Mouse (Mus musculus) heart, postnatal 10 days (tissue): ENCODE measurements around the gene Radil. TPM values are rescaled to one million over a fixed set of nuclear protein-coding genes. Genes with fewer than 3 reads are reported as not detected.

Source experiments
- DNase-seq, 2 experiments: peaks; one replicate each; pipeline ENCODE4 v3.0.0; 2021
- intact Hi-C: fragments of 180-260 bp; cut with DNase I; formaldehyde crosslinking; loops from one replicate; pipeline ENCODE4 v1.15.1; 2025
- total RNA-seq, 2 experiments: library from RNA; stranded (reverse); gene quantifications; 2 replicates each; pipeline ENCODE4 v1.2.3; 2021

Gene Radil
- total RNA-seq, 2 experiments from 2014 or later: 2.8 to 3.4 TPM

- DNase-seq: no peak
- intact Hi-C loops: no loop called here
Measured at GRCm38 (mm10) chr5:142546344-142546743, 4.6 kb downstream of the Radil start.

- intact Hi-C loops: no loop called here
Measured at GRCm38 (mm10) chr5:142545014-142545795, 5.7 kb downstream of the Radil start.

DNA sequence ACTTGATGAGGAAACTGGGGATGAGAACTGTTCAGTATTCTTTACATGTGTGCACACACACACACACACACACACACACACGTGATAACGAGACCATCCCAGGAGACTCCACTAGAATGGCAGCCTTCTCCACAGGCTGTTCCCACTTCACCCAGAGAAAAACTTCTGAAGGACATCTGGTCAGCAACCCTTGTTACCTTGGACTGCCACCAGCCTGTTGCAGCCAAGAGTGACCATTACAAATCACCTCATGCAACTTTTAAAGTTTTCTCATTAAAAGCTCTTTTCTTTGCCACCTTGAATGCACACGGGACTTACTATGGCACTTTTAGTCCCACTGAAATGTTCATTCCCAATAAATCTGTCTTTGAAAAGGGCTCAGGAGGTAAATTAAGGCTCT, 13.6 kb downstream of the Radil start:
- intact Hi-C loops: no loop called here

More at GRCm38 (mm10) chr5:142545014-142545795, 5.7 kb downstream of the Radil start:
- DNase-seq: no peak

GRCm38 (mm10) chr5:142535388-142535787, 15.5 kb downstream of the Radil start:
- DNase-seq: no peak
- intact Hi-C loops: no loop called here

More for the DNA sequence above, 13.6 kb downstream of the Radil start:
- DNase-seq: no peak

DNA sequence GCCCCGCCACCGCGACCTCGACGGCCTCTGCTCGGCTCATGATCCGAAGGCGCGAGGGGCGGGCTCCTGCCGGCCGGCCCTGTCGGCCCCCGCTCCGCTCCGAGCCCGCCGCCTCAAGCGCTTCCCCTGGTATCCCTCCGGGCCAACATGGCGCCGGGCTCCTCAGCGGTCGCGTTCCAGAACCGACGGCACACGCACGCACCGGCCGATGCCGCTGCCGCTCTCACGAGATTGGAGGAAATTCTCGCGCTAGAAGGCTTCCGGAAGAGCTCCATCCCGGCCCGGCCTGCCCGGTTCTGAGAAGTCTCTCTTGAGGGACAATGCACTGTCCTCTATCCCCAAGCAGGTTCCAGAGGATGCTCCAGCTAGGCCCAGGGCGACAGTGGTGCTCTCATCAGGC, 21.0 kb downstream of the Radil start, which contains the start of gene Papolb:
TSS of gene Papolb (minus strand) at position 162 of the 400 bp plus-strand sequence.
- intact Hi-C loops: no loop called here
- DNase-seq: no peak

- DNase-seq: no peak
- intact Hi-C loops: no loop called here
Measured at GRCm38 (mm10) chr5:142524711-142525464, 26.0 kb downstream of the Radil start.

DNA sequence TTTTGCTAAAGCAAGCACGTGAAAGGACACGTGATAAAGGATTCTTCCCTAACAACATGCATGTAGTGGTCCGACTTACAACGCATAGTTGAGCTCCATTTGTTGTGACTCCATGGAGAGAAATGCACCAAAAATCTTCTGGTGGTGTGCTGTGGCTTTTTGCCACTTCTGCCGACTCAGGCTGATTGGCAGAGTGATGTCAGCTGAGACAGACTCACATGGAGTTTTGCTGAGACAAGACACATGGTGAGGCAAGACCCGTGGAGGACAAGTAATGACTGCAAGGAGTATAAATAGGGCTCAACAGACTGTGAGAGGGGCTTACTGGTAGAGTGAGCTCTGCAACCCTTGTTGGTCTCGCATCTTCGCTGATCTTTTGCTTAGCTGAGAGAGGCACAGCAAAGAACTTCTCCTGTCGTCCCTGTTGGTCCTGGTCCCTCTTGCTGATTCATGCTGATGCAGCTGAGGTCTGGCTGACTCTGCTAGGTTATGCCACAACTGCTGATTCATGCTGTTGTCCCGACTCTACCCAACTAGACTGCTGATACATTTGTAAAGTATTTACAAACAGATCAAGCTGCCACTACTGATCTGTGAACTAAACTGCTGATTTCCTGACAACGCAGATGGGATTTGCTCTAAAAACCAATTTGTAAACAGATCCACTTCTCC, 29.6 kb downstream of the Radil start:
- DNase-seq: no peak
- intact Hi-C loops: no loop called here

DNA sequence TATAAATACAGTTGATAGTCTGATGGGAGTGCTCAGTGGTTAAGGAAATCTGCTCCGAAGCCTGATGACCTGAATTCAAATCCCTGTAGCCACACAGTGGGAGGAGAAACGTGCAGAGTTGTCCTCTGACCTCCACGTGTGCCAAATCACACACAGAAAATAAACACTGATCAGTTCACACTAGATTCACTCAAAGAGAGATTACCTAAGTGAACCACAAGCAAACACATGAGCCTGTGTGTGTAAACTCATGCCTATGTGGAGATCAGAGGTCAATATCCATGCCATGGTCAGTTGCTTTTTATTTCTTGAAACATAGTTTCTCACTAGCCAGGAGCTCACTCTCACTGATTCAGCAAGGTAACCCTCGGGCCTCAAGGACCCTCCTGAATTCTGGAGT, 30.5 kb downstream of the Radil start:
- DNase-seq: no peak
- intact Hi-C loops: no loop called here

GRCm38 (mm10) chr5:142518973-142519372, 31.9 kb downstream of the Radil start:
- DNase-seq: peak in 1 of 2 experiments; percentile 23
- intact Hi-C loops: no loop called here

GRCm38 (mm10) chr5:142512112-142512511, 38.8 kb downstream of the Radil start:
- no peak for DNase-seq
- intact Hi-C loops: no loop called here

DNA sequence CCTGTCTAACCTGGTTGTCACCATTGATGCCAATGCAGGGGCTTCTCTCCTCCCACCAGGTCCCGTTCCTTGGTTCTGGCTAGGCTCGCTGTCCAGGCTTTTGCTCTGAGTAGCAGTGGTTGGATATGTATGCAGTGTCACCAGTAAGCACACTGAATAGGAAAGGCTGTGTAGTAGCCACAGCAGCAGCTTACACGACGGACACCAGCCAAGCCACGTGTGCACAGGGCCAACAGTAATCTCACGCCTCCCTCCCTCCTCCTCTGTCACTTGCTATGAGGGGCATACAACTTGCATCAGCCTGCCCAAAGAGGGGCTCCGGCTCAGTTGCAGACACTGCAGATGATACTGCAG, 40.9 kb downstream of the Radil start:
- intact Hi-C loops: no loop called here
- peak; percentile 23 to 36 for DNase-seq

DNA sequence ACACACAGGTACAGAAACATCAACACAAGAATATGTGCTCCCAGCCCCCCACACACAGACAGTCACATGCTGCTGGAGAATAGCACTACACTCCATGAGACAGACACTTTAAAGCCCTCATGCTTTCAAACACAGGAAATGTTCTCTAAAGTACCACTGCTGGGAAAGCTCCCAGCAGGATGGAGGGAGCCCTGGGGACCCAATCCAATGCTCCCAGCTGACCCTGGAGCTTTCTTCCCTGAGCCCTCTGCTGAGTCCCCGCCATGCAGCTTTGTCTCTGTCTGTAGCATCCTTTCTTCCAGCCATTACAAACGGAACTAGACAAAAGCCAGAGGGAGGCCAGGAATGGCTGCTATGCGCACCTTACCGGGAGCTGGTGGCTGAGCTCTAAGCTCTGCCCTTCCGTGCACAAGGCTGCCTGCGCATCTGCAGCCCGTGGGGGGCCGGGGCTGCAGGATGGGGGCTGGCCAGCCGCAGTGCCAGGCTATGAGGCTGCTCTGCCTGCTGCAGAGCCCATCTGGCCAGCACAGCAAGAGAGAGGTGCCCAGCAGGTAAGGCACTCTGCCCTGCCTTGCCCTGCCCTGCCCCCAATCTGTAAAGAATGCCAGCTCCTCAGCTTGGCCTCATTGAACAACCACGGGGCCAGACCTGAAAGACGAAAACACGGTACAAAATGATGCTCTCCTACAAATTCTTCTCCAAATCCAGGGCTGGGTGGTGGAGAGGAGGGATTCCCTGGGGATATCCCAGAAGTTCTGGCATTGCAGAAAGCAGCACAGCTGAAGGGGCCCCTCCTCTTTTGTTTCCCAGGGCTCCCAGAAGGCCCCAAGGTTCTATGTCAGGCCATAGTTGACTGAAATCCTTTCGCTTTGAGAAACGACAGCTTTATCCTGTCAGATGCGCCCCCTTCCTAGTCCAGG, 41.5 kb downstream of the Radil start:
- intact Hi-C loops: no loop called here

DNA sequence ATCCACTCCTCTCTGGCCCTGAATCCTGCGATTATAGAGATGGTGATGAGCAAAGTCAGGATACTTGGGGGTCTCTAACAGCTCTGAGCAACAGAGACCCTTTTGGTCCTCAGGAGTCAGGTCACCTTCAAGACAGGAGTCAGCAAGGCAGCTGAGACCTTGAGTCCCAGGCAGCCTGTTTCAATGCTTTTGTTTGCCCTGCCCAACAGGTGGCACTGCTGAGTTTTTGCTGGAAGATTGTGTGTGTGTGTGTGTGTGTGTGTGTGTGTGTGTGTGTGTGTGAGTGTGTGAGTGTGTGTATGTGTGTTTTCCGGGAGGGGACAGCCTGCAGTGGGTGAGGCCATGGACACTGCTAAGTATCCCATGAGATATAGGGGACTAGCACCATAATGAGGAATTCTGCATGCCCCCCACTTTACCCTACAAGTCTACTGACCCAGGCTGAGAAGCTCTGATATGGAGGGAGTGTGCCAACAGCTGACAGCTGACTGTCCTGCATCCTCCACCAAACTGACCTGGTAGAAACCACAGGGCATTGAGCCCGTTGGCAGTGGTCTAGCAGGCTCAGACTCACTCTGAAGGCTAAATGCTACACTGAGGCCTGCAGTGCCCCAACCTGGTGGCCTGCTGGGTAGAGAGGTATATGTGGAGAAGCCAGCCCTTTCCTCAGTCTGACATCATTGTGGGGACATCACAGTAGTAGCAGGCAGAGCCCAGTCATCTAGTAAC, 45.0 kb downstream of the Radil start:
- DNase-seq: peak in 1 of 2 experiments; percentile 39

More for the DNA sequence above, 41.5 kb downstream of the Radil start:
- peak; percentile 28 to 39 for DNase-seq

GRCm38 (mm10) chr5:142504175-142504574, 46.7 kb downstream of the Radil start:
- intact Hi-C loops: no loop called here
- DNase-seq: no peak

More for the DNA sequence above, 45.0 kb downstream of the Radil start:
- intact Hi-C loops: no loop called here

GRCm38 (mm10) chr5:142502414-142502813, 48.5 kb downstream of the Radil start:
- intact Hi-C loops: loop anchor here (1.0 to 2.0 kb wide), 3 partner anchors 49 to 216 kb away; partner anchors contain the start of gene Radil
- peak; percentile 88 to 89 for DNase-seq

DNA sequence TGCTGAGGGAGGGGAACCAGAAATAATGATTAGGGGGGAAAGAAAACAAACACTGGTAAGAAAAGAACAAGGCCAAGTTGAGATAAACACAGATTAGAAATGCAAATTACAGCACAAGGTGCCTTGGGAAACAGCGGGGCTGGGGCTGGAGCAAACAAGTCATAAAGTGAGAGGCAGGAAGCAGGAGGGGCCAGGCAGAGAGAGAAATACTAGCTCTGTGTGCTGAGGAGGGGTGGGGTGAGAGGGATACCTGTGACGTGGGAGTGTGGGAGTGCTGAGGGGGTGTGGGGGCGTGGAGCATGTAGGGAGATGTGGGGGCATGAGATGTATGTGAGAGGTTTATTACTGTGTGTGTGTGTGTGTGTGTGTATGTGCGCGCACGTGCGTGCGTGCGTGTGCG, 50.0 kb downstream of the Radil start:
- intact Hi-C loops: no loop called here
- DNase-seq: no peak

DNA sequence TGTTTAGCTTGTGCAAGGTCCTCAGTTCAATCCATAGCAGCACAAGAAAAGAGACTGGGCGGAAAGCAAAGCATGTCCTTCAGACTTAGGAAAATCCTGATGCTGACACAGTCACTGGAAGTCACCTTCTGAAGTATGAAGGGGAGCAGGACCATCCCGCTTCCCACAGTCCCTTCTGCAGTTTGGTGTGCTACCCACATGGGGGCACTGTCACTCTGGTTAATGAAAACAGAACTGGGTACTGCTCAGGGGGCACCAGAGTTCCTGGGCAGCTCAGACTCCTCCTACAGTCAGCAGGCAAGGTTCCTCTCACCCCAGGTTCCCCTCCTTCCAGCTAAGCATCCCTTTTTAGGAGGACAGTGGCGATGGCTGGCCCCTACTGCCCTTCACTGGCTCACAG, 51.9 kb downstream of the Radil start:
- peak; percentile 43 to 66 for DNase-seq
- intact Hi-C loops: no loop called here

GRCm38 (mm10) chr5:142495321-142496096, 55.4 kb downstream of the Radil start:
- DNase-seq: no peak
- intact Hi-C loops: no loop called here

GRCm38 (mm10) chr5:142493307-142493706, 57.6 kb downstream of the Radil start:
- no peak for DNase-seq
- intact Hi-C loops: no loop called here
